Mouse (Mus musculus) embryo, embryonic 10.5 days (tissue): ENCODE measurements around the gene Ccnyl1.

ENCODE experiments used
- DNase-seq: peaks from one replicate; pipeline ENCODE4 v3.0.0-alpha.2; 2015; ENCODE audit warnings: low spot score

The Ccnyl1 gene

DNA sequence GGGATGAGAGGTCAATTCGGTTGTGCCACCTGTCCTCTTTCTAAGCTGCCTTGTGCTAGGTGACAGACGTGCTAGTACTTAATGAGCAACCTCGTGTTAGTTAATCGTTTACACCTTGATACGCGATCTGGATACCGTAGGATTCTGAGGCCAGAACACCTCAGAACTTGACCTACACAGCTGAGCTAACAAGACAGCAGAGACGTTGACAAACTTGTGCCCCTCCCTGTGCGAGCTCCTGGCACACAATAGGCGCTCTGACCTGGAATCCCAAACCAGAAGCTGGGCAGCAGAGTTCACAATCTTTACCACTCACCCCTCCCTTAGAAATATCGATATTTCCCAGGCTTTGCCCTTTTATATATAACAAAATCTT lies 47.9 kb downstream of the Ccnyl1 start:
- DNase-seq: peak; percentile 63

- peak; percentile 78 for DNase-seq
Measured at GRCm38 (mm10) chr1:64738661-64739082, 48.4 kb downstream of the Ccnyl1 start.

- DNase-seq: no peak
Measured at GRCm38 (mm10) chr1:64742741-64743408, 52.6 kb downstream of the Ccnyl1 start.

GRCm38 (mm10) chr1:64744616-64745015 lies 54.4 kb downstream of the Ccnyl1 start:
- no peak for DNase-seq

DNA sequence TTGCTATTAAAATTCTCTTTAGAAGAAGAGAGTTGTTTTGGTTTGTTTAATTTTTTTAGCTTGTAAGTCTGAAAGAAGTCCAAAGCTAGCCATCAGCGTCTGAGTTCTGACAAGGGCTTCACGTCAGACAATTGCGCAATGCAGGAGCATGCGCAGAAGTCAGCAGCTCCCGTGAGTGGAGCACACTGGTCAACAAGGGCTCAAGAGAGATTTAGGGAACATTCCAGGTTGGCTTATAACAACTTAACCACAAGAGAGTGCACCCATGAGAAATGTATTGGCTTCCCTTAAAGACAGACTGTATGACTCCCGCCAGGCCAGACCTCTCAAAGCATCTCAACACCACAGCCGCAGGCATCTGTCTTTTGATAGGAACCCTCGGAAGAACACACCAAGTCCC lies 62.9 kb downstream of the Ccnyl1 start:
- DNase-seq: no peak

DNA sequence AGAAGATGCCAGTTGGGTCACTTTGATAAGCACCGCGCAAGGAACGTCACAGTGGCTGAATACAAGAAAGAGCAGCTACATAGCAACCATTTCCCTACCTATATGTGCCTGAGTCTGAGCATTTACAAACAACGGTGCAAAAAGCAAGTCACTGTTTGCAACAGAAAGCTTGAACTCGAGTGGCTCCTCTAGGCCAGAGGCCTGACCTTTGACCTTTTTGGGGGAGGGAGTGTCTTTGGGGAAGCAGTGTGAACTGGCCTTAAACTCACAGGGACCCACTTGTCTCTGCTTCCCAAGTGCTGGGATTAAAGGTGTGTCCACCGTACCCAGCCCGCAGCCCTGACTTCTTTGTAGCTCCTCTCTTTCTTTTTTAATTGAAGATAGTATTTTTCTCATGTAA lies 63.4 kb downstream of the Ccnyl1 start:
- no peak for DNase-seq

DNA sequence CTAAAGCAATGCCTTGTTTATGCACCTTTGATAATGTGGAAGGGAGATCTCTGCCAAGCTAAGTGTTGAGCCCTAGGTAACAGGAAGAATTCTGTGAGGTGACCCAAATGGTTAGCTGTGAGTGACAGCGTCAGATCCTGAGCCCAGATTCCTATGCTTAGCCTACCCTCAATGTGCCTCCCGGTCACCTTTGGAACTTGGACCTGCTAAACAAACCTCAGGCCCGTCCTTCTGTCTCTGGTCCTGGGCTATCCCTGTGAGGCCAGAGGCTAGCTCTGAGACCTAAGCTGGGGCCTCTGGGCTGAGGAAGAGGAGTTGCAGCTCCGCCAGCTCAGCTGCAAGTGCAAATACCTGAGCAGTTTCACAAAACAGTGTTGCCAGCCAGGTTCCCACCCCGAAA lies 64.4 kb downstream of the Ccnyl1 start:
- DNase-seq: no peak

DNA sequence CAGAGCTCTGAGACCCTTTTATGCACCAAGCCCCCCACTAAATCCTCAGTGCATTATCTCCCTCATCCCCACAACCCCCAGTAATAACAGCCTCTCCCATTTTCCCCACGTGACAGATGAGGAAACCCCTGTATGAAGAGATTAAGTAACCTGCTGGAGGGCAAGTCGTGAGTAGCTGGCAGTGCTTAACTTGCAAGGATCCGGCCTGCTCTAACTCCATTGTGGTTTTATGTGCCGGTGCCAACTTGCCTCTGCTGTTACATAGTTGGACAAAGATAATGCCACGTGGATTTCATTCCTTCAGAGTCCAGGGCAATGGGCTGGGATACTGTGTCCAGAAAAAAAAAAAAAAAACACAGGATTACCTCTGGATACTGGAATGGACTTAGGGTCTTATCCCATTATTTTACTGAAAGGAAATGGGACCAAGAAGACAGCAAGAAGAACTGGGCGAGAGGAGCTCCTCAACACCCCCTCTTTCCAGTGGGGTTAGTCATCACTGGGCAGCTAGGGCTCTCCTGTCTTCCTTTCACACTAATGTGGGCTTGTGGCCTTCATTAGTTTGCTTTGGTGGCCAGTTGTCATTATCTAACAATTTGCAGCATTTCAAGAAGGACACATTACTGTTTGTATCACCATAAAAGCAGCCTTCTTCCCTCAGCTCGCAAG lies 65.8 kb downstream of the Ccnyl1 start:
- DNase-seq: no peak

GRCm38 (mm10) chr1:64756640-64757030 lies 66.4 kb downstream of the Ccnyl1 start:
- no peak for DNase-seq

- DNase-seq: no peak
Measured at GRCm38 (mm10) chr1:64757254-64757653, 67.0 kb downstream of the Ccnyl1 start.

DNA sequence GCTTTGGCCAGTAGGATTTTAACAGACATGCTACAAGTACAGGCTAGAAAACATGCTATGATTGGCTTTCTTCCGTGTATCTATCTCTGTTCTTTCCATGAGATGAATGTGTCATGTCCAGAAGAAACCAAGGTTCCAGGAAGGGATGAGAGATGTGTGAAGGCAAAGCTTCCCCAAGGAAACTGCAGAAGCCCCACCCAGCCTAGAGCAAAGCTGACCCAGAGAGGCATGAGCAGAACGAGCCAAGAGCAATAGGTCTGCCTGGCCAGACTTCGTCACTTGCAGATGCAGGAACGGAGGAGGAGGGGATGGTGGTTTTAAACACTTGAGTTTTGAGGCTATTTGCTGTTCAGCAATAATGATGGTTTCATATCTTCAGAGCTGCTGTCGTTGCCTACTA lies 67.5 kb downstream of the Ccnyl1 start:
- DNase-seq: no peak

DNA sequence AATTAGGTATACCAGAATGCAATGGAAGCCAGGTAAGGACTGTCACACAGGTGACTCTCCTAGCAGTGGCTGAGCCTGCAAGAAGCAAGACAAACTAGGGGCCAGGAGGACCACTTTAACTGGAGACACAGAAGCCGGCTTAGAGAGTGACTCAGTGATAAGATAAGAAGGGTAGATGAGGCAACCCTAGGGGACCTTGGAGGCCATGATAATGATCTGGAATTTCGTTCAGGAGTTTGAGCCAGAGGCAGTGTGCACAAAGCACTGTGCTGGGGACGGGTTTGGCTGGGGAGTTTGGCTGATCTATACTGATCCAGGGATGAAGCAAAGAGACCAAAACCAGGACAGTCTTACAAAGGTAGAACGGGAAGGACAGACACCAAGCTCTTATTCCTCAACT lies 71.4 kb downstream of the Ccnyl1 start:
- no peak for DNase-seq

DNA sequence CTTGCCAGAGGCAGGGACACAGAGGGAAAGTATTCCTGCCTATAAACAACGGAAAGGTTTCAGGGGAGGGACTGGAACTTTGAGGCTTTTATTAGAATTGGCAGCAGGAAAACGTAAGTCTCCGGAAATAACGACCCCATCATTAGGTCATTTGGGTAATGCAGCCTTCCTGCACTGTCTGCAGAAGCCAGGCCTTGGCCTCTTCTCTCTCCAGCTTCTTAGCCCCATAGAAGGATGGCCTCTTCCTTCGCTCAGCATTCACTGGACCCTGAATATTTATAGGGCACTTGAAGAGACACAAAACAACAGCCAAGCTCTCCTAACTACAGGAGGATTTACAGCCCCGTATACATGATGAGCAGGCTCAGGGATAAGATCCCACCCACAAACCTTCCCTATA lies 79.9 kb downstream of the Ccnyl1 start:
- peak; percentile 20 for DNase-seq

DNA sequence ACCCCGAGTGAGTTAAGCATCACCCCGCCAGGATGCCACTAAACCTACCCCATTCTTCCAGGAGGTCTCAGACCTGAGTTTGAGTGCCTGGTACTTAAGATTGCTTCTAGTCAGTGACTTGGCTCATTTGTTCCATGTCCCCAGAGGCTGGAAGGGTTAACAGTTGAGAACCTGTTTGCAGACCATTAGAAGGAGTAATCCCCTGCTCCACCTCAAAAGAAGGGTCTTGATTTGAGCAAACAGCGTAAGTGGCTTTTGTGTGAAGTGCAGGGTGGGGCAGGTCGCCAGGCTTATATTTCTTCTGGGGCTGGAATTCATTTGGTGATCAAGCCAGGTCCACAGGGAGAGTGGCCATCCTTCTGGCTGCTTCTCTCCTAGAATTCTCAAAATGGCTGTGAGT lies 83.0 kb downstream of the Ccnyl1 start:
- DNase-seq: no peak
